Mouse (Mus musculus) adrenal gland, postnatal 25 days (tissue): ENCODE results near the gene Rab5b. TPM values are rescaled to one million over a fixed set of nuclear protein-coding genes. Genes with fewer than 3 reads are reported as not detected.
"Not testable (repeated sequence)": the region's sequence is repeated elsewhere in the genome, so short reads cannot be mapped to it uniquely, and the experiment has no call there.

Experiments used
- DNase-seq: peaks from one replicate; pipeline ENCODE4 v3.0.0; 2021; ENCODE audit warnings: mixed read lengths
- total RNA-seq: library from RNA; stranded (reverse); gene quantifications from 2 replicates; pipeline ENCODE4 v1.2.3, GENCODE M21; 2021

Gene Rab5b
- total RNA-seq, 1 experiment from 2014 or later = 124 TPM

DNA sequence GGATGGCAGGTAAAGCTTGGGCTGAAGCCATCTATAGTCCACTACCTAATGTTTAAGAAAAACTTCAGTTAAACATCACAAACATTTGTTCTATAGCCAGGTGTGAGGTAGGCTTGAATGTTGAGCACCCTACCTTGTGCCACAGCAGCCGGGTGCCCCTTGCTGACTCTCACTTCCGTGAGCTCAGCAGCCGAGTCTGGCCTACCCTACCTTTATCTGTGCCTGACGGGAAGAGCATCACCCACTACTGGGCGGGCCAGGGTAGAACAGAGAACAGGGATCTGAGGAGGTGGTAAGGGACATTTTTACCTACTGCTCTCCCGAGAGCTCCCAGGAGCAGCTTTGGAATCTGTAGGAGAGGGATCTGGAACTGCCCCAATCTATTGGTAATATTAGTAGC, 53.3 kb downstream of the Rab5b start:
- DNase-seq = no peak

GRCm38 (mm10) chr10:128641871-128642270, 54.2 kb downstream of the Rab5b start:
- DNase-seq = no peak

GRCm38 (mm10) chr10:128640891-128641290, 55.2 kb downstream of the Rab5b start:
- no peak for DNase-seq

DNA sequence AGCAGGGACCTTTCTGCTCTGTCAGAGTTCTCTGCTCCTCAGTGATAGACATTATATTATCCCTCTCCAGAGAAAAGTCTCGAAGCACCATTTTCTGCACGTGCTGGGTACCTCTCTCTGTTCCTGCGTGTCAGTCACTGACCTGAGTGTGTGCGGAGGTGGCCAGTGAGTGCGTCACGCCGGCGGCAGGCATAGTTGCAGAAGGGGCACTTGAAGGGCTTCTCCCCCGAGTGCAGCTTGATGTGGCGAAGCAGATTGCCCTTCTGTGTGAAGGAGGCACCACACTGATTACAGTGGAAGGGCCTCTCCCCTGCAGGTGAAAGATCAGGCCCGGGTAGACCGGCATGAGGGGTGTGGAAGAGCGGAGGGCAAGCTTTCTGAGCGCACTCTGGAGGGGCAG, 56.1 kb downstream of the Rab5b start:
- DNase-seq = no peak

- no peak for DNase-seq
Measured at GRCm38 (mm10) chr10:128637011-128637410, 59.1 kb downstream of the Rab5b start.

DNA sequence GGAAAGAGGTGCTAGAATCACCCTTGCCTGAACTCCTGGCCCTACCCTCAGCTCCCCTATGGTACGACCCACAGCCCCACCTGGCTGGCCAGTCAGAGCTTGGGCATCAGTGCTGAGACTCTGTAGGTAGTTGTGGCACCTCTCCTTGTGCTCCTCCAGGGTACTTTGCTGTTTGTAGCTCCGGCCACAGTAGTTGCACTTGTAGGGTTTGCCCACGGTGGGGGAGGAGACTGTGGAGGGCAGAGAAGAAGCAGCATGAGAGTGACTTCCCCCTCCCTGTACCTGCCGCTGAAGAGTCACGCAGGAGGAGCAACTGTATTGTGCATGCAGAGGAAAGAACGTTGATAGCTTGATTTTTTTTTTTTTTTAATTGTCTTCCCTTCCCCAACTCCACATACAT, 59.5 kb downstream of the Rab5b start:
- no peak for DNase-seq

GRCm38 (mm10) chr10:128635697-128636096, 60.4 kb downstream of the Rab5b start:
- DNase-seq = no peak

DNA sequence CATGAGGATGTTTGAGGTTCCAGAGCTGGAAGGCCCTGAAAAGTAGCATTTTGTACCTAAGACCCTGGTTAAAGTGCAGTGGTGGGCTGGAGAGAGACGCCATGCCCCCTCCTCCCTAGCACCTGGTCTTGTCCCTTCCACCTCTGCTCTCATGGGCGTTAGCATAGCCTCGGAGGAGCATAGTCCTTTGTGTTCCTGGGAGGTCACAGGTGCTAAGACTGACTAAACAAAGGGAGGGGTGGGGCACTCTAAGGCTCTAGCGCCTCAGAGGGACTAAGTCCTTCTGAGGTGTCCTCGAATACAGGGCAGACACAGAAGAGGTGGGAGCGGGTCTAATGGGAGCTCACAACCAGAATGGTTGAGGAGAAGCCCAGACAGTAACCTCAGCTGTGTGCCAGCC, 64.5 kb downstream of the Rab5b start:
- no peak for DNase-seq

- DNase-seq = not testable (repeated sequence)
Measured at GRCm38 (mm10) chr10:128630306-128630705, 65.8 kb downstream of the Rab5b start.

GRCm38 (mm10) chr10:128629746-128630145, 66.3 kb downstream of the Rab5b start:
- no peak for DNase-seq

DNA sequence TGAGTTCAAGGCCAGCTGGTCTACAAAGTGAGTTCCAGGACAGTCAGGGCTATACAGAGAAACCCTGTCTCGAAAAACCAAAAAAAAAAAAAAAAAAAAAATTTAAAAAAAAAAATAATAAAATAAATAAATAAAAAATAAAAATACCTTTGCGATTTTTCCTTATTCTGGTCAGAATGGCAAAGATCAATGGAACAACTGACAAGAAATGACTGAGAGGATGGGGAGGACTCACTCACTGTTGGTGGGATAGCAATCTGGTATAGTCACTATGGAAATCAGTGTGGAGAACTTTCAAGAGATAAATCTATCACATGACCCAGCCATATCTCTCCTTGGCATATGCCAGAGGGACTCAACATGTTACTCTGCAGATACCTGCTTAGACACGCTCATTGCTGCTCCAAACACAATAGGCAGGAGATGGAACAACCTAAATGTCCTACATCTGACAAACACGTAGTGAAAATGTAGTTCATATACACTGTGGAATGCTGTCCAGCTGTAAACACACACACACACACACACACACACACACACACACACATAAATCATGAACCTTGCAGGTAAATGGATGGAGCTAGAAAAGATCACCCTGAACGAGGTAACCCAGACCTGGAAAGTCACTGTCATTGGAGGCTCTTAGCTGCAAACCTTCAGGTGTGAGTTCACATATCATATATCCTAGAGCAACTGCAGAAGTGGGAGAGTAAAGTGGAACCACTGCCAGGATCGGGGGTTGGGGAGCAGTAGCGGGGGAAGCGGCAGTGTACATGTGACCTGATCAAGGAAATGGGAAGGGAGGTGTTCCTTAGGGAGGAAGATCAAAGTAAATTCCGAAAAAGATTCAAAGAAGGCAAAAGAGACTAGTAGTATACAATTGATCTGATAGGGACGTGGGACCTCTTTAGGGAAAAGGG, 68.4 kb downstream of the Rab5b start:
- no peak for DNase-seq

Other genes starting within 250 kb of the Rab5b start
- 107 and 125 TPM in 2 replicates for gene Smarcc2, start 237.0 kb downstream of the Rab5b start, total RNA-seq
- 791 and 820 TPM in 2 replicates for gene Myl6, start 202.1 kb downstream of the Rab5b start, total RNA-seq
- 5.0 and 6.9 TPM in 2 replicates for gene Myl6b, start 197.6 kb downstream of the Rab5b start, total RNA-seq
- gene Esyt1, start 170.4 kb downstream of the Rab5b start, total RNA-seq = 18.1 and 22.9 TPM in 2 replicates
- 9.1 and 13.6 TPM in 2 replicates for gene Zc3h10, start 148.5 kb downstream of the Rab5b start, total RNA-seq
- 2,617 and 2,671 TPM in 2 replicates for gene Rpl41, start 147.0 kb downstream of the Rab5b start, total RNA-seq
- 83.8 and 97.6 TPM in 2 replicates for gene Pa2g4, start 130.3 kb downstream of the Rab5b start, total RNA-seq
- gene Erbb3, start 106.6 kb downstream of the Rab5b start, total RNA-seq = 2.8 and 3.8 TPM in 2 replicates
- 688 and 827 TPM in 2 replicates for gene Rps26, start 69.5 kb downstream of the Rab5b start, total RNA-seq
- 1.5 and 2.0 TPM in 2 replicates for gene Ikzf4, start 50.3 kb downstream of the Rab5b start, total RNA-seq
- 18.8 and 21.1 TPM in 2 replicates for gene Suox, start 22.2 kb downstream of the Rab5b start, total RNA-seq
- 1.5 and 2.2 TPM in 2 replicates for gene Pmel, start 7.9 kb upstream of the Rab5b start, total RNA-seq
- gene Cdk2, start 8.8 kb upstream of the Rab5b start, total RNA-seq = 27.4 and 29.0 TPM in 2 replicates
- 15.1 and 17.6 TPM in 2 replicates for gene Dgka, start 48.6 kb upstream of the Rab5b start, total RNA-seq
- 19.5 and 25.2 TPM in 2 replicates for gene Pym1, start 51.6 kb upstream of the Rab5b start, total RNA-seq
- 38.6 and 46.9 TPM in 2 replicates for gene Mmp19, start 94.6 kb upstream of the Rab5b start, total RNA-seq
- 57.1 and 79.6 TPM in 2 replicates for gene Dnajc14, start 107.8 kb upstream of the Rab5b start, total RNA-seq
- gene Tmem198b, start 108.1 kb upstream of the Rab5b start, total RNA-seq = 8.8 and 13.8 TPM in 2 replicates
- gene Sarnp, start 121.1 kb upstream of the Rab5b start, total RNA-seq = 54.6 and 63.2 TPM in 2 replicates
- 48.5 and 49.1 TPM in 2 replicates for gene Ormdl2, start 125.4 kb upstream of the Rab5b start, total RNA-seq
- 1.5 and 1.9 TPM in 2 replicates for gene Gdf11, start 195.5 kb upstream of the Rab5b start, total RNA-seq
- gene Cd63, start 204.7 kb upstream of the Rab5b start, total RNA-seq = 238 and 302 TPM in 2 replicates
- 7.7 and 15.9 TPM in 2 replicates for gene Rdh5, start 226.6 kb upstream of the Rab5b start, total RNA-seq
- 189 and 195 TPM in 2 replicates for gene Bloc1s1, start 227.8 kb upstream of the Rab5b start, total RNA-seq
- gene Itga7, start 237.6 kb upstream of the Rab5b start, total RNA-seq = 9.6 and 10.2 TPM in 2 replicates